ENCODE assay signal across 13 mouse cellular contexts in genomic region chr13:73475058-73475980, GRCm38 (mm10). TPM values are rescaled to one million over a fixed set of nuclear protein-coding genes. Genes with fewer than 3 reads are reported as not detected.
DNase-seq lines count a peak whose midpoint lies in the region; ATAC-seq lines count a peak whose summit lies in the region.
"Had no signal": no experiment of that assay in that cellular context is flagged by ENCODE, and none has a peak within 500 bp of the region (broad histone marks: within the 10 kb centered on the region; RNA-seq: fewer than 3 reads in every experiment).

No protein-coding gene starts in this region.

- ATAC-seq in forebrain, embryonic 12.5 days (ENCODE audit: low FRiP score), result no peak
- ATAC-seq in liver, embryonic 13.5 days (ENCODE audit: low read depth), result peak; percentile 93
- ATAC-seq: midbrain, embryonic 13.5 days; Patski had no signal

- H3K9me3 ChIP-seq in forebrain, embryonic 10.5 days, result no peaks in the 10 kb centered on the region
- no peaks in the 10 kb centered on the region for H3K9me3 ChIP-seq in forebrain, embryonic 12.5 days
- no peaks in the 10 kb centered on the region for H3K9me3 ChIP-seq in liver, embryonic 13.5 days (replicated peaks)
- H3K9me3 ChIP-seq: limb, embryonic 13.5 days; midbrain, embryonic 13.5 days; neural tube, embryonic 15.5 days had no signal

- H3K36me3 ChIP-seq in forebrain, embryonic 10.5 days (replicated peaks), result peaks cover 50% of the 10 kb centered on the region
- 0 out of 2 replicates have a peak, but pooled peaks cover 4% of the 10 kb centered on the region for H3K36me3 ChIP-seq in forebrain, embryonic 12.5 days (replicated peaks)
- H3K36me3 ChIP-seq in liver, embryonic 13.5 days, result peaks cover 74% of the 10 kb centered on the region
- H3K36me3 ChIP-seq: midbrain, embryonic 13.5 days; neural tube, embryonic 15.5 days had no signal

- H3K4me1 ChIP-seq in forebrain, embryonic 10.5 days, result peaks cover 41% of the 10 kb centered on the region
- peaks cover 10% of the 10 kb centered on the region for H3K4me1 ChIP-seq in forebrain, embryonic 12.5 days
- peaks cover 99% of the 10 kb centered on the region for H3K4me1 ChIP-seq in liver, embryonic 13.5 days (replicated peaks)

- DNase-seq in forebrain, embryonic 10.5 days (ENCODE audit: extremely low spot score, low spot score), result no peak
- DNase-seq in spleen, adult 12 weeks (ENCODE audit: low spot score), result peak; percentile 59
- no peak for DNase-seq in spleen, postnatal 14 days (ENCODE audit: low spot score in 2 of 2)
- DNase-seq in liver, embryonic 13.5 days, result peak; percentile 84
- DNase-seq in yolk sac, embryonic 10.5 days (ENCODE audit: low spot score), result peak; percentile 42
- DNase-seq in frontal cortex, postnatal 25 days (ENCODE audit: low spot score in 2 of 2), result no peak
- no peak for DNase-seq in gastrocnemius, adult 8-10 months (ENCODE audit: low spot score in 2 of 2)
- DNase-seq: B cell, adult 2 months had no signal

- H3K4me2 ChIP-seq in forebrain, embryonic 12.5 days, result no peak overlapping the region
- peak overlapping the region; percentile 86 for H3K4me2 ChIP-seq in liver, embryonic 13.5 days
- H3K4me2 ChIP-seq: limb, embryonic 13.5 days; midbrain, embryonic 13.5 days; neural tube, embryonic 15.5 days had no signal

- peak overlapping the region; percentile 63 for H3K27ac ChIP-seq in forebrain, embryonic 10.5 days
- H3K27ac ChIP-seq in forebrain, embryonic 12.5 days, result no peak overlapping the region
- peak overlapping the region; percentile 99 for H3K27ac ChIP-seq in liver, embryonic 13.5 days
- H3K27ac ChIP-seq: limb, embryonic 13.5 days; midbrain, embryonic 13.5 days; neural tube, embryonic 15.5 days had no signal

- H3K27me3 ChIP-seq in forebrain, embryonic 10.5 days (ENCODE audit: poor library complexity, severe bottlenecking), result no peaks in the 10 kb centered on the region
- no peaks in the 10 kb centered on the region for H3K27me3 ChIP-seq in forebrain, embryonic 12.5 days
- no peaks in the 10 kb centered on the region for H3K27me3 ChIP-seq in liver, embryonic 13.5 days
- H3K27me3 ChIP-seq: limb, embryonic 13.5 days; midbrain, embryonic 13.5 days; neural tube, embryonic 15.5 days; Patski had no signal

- 95% methylated on average over 12 of the region's 12 CpGs for WGBS in forebrain, embryonic 10.5 days
- 94% methylated on average over 12 of the region's 12 CpGs for WGBS in forebrain, embryonic 12.5 days
- WGBS in liver, embryonic 13.5 days (ENCODE audit: insufficient replicate concordance), result 23% methylated on average over 12 of the region's 12 CpGs

- H3K9ac ChIP-seq in forebrain, embryonic 12.5 days, result no peak overlapping the region
- H3K9ac ChIP-seq in liver, embryonic 13.5 days, result peak overlapping the region; percentile 99
- H3K9ac ChIP-seq: limb, embryonic 13.5 days; midbrain, embryonic 13.5 days; neural tube, embryonic 15.5 days had no signal

- H3K4me3 ChIP-seq in forebrain, embryonic 10.5 days, result no peak overlapping the region
- no peak overlapping the region for H3K4me3 ChIP-seq in forebrain, embryonic 12.5 days (replicated peaks)
- H3K4me3 ChIP-seq in liver, embryonic 13.5 days (replicated peaks), result peak overlapping the region; percentile 45
- H3K4me3 ChIP-seq: limb, embryonic 13.5 days; midbrain, embryonic 13.5 days; neural tube, embryonic 15.5 days had no signal

RNA-seq across cellular contexts. Expression of gene Lpcat1, which starts 8.3 kb away (rescaled TPM):
- 63.5 and 67.3 TPM in 2 replicates for polyA plus RNA-seq in forebrain, embryonic 10.5 days (2016; fragmentation: Nextera tagmentation; extraction: Ambion mirVana)
- polyA plus RNA-seq in forebrain, embryonic 12.5 days (2016; fragmentation: Nextera tagmentation; extraction: Ambion mirVana), result 65.9 and 67.0 TPM in 2 replicates
- polyA plus RNA-seq in liver, embryonic 13.5 days (2015; fragmentation: Nextera tagmentation; extraction: Ambion mirVana), result 77.9 and 83.7 TPM in 2 replicates
- 1 to 10 TPM; 1.6 to 3.4 (median 2.6) TPM for total RNA-seq in gastrocnemius, adult 8-10 months (2022)

Comparison
In these comparisons a context has a peak if more than half of its experiments do, and no peak if none do; other contexts are left out.
1. DNase-seq: peak in spleen, adult 12 weeks (single experiment), liver, embryonic 13.5 days (single experiment) and yolk sac, embryonic 10.5 days (single experiment); none in forebrain, embryonic 10.5 days (single experiment), spleen, postnatal 14 days (0 of 2), frontal cortex, postnatal 25 days (0 of 2) and gastrocnemius, adult 8-10 months (0 of 2).